Mouse (Mus musculus) right cerebral cortex, adult 18-20 months (tissue): ENCODE measurements around the gene Ghitm.
A peak's percentile ranks its signal among the peaks of the same experiment; 100 is the strongest.

Experiments
- DNase-seq: peaks from one replicate; pipeline ENCODE4 v3.0.0; 2022; ENCODE audit warnings: mixed read lengths

The Ghitm gene

DNA sequence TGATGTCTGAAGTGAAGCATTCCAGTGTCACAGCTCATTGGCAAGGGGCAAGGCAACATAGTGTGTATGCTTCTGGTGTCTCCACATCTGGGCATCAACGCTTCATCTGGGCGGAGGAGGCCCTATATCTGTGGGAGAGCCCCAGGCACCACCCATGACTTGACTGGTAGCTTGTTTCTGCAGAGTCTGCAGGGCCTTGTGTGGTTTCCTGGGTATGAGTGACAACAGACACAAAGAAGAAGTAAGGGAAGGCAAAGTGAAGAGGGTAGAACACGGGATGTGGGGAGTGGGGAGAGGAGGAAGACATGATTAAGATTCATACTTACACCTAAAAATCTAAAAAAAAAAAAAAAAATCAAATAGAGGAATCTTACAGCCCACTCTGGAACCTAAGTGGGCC lies 32.6 kb downstream of the Ghitm start:
- no peak for DNase-seq

DNA sequence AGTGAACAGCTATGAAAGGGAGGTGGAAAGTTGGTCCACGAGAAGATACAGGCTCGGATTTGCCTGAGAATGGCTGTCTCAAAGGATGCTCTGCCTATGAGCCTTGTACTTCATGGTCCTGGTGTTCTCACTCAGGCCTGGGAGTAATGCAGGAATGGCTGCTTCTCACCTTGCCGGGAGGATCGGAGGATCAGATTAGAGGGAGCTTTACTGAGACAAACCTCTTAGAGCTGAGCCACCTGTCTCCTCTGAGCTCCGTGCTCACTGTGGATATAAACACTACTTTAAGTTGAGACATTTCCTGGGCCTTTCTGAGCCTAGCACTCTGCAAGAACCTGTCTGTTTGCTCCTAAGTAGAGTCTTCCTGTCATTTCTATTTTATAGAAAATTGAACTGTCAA lies 33.5 kb downstream of the Ghitm start:
- DNase-seq: no peak

DNA sequence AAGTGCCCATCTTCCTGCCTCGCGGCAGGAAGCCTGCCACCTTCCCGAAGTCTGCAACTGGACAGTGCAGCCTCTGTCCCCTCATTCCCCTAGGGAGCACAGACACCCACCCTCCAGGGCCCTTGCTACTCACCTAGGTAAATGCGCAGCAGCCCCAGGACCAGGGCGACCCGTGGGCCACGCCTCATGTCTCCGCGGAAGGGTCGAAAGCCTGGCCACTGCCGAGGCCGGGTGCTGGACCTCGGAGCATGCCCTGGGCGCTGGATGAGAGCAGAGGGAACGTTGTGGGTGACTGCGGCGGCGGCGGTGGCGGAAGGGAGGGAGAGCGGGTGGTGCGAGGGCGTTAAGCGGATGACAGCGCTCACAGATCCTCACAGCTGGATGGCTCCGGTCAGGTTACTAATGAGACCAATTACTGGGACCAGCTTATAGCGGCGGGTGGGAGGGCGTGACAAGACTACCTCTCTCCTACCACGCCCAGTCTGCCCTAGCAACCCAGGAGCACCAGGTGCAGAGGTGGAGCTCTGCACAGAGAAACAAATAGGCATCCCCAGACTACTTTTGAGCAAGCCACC lies 37.0 kb downstream of the Ghitm start, which contains the start of gene Cdhr1:
TSS of gene Cdhr1 (minus strand) at position 392 of the 575 bp plus-strand sequence.
- peak; percentile 31 for DNase-seq

DNA sequence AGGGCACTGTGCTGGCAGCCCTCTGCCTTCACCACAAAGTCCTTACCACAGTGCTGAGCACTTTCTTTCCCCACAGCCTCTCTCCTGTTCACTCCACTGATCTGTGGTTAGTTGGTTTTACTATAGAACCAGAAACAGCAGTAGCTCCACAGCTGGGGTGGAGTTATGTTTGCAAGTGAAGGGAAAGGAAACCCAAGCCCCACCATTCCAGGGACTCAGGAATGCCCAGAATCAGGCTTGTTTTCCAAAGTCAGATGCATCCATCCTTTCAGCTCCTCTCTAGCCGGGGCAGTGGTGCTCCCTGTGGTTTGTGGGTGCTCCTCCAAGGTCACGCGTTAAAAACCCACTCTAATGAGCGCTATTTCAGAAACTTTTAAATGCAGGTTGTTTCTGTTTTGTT lies 39.5 kb downstream of the Ghitm start:
- no peak for DNase-seq

DNA sequence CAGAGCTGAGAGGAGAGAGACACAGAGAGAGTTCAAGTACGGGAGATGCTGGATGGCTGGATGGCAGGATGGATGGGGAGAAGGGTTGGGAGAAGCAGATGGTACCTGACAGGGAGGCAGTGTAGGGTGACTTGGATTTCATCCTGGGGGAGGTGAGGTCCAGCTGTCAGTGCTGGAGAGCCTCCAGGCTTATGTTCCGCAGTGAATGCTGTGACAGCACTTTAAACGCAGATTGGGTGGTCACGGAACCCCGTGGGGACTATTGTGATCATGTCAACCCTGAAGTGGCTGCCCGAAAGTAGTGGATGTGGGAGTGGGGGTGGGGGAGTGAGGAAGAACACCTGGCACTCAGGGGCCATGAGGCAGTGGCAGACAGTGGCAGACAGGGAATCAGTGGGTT lies 40.6 kb downstream of the Ghitm start:
- DNase-seq: no peak

DNA sequence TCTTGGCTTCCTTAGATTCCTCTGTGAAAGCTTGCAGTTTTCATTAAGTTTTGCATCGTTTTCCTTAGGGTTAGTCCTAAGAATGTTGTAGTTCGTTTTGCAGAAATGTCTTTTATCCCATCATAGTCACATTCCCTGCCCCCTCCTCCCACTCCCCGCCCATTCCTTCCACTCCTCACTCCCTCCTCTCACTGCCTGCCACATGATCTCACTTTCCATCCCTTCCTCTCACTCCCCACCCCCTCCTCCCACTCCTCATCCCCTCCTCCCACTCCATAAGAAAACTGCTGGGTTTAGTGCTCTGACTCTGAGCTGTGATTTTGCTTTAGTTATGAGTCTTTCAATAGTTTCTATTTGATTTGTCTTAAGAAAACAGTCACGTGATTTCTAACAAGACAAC lies 51.3 kb downstream of the Ghitm start:
- no peak for DNase-seq

DNA sequence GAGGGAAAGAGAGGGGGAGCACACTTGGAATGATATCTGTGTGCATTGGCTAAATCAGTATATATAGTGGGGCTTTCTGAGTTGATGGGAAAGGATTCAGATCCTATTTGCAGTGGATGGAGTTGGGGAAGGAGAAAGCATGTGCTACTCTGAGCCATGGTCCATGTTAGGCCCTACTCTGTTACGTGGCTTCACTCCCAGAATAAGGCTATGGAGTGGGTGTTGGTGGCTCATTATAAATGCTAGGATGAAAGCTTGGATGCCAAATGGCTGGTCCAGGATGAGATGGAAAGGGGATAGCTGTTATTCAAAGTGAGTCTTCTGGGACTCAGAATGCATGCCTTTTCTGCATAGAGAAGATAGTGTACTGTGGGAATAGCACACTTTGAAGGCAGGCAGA lies 54.3 kb downstream of the Ghitm start:
- no peak for DNase-seq
